Mouse (Mus musculus) kidney, embryonic 14.5 days (tissue): ENCODE results near the gene Gm765. TPM values are rescaled to one million over a fixed set of nuclear protein-coding genes. Genes with fewer than 3 reads are reported as not detected.

ENCODE experiments used
- ATAC-seq: fragments of 200-750 bp; cut with Nextera tagmentation; 2 replicates; pipeline ENCODE4 v1.8.0; 2017; ENCODE audit warnings: moderate number of reproducible peaks, mild to moderate bottlenecking, moderate TSS enrichment, moderate library complexity; ENCODE audit not compliant: low FRiP score, low TSS enrichment
- H3K27ac ChIP-seq: fragments of 300-500 bp; sonication (generic); 2 replicates; pipeline ENCODE4 v1.5.1; 2014; ENCODE audit warnings: low read depth, mild to moderate bottlenecking, low read length, moderate library complexity, mixed read lengths
- H3K27me3 ChIP-seq: fragments of 300-500 bp; sonication (generic); 2 replicates; pipeline ENCODE4 v1.6.1; 2014; ENCODE audit warnings: mild to moderate bottlenecking, low read length; ENCODE audit not compliant: control insufficient read depth, insufficient read depth
- H3K36me3 ChIP-seq: fragments of 300-500 bp; sonication (generic); 2 replicates; pipeline ENCODE4 v1.6.1; 2014; ENCODE audit warnings: low read length, mixed read lengths; ENCODE audit not compliant: control insufficient read depth, insufficient read depth
- H3K4me1 ChIP-seq: fragments of 300-500 bp; sonication (generic); 2 replicates; pipeline ENCODE4 v1.6.1; 2014; ENCODE audit warnings: low read length, mixed read lengths; ENCODE audit not compliant: control insufficient read depth, insufficient read depth
- H3K4me2 ChIP-seq: fragments of 300-500 bp; sonication (generic); replicated peaks from 2 replicates; pipeline ENCODE4 v1.6.1; 2014; ENCODE audit warnings: low read depth, mild to moderate bottlenecking, low read length
- H3K4me3 ChIP-seq: fragments of 300-500 bp; sonication (generic); 2 replicates; pipeline ENCODE4 v1.5.1; 2014; ENCODE audit warnings: mild to moderate bottlenecking, low read length
- H3K9ac ChIP-seq: fragments of 300-500 bp; sonication (generic); 2 replicates; pipeline ENCODE4 v1.6.1; 2014; ENCODE audit warnings: low read depth, mild to moderate bottlenecking, low read length, moderate library complexity
- H3K9me3 ChIP-seq: fragments of 300-500 bp; sonication (generic); 2 replicates; pipeline ENCODE4 v1.6.1; 2016; ENCODE audit warnings: low read length; ENCODE audit not compliant: control insufficient read depth
- WGBS: fragments of 180-500 bp; shearing (Covaris S2); extraction: QIAGEN DNeasy Blood & Tissue Kit; methylation state at CpG from one replicate; pipeline ENCODE4 v1.1.7; 2014; 5-methylcytosine and 5-hydroxymethylcytosine counted together
- polyA plus RNA-seq: library from polyadenylated mRNA; unstranded; fragments of >200 nt; fragmentation: Nextera tagmentation; extraction: Ambion mirVana; gene quantifications from 2 replicates; pipeline ENCODE4 v1.2.1, GENCODE M21; 2014

Gene Gm765
- not detected in 2 replicates for polyA plus RNA-seq

GRCm38 (mm10) chr6:98342654-98343053 is at the start of gene Gm765:
Gene Gm765, minus strand, starts transcription at chr6:98342754.
- Histone ChIP-seq H3K36me3 (no peaks in the 10 kb centered on the region), H3K9ac (no peak within 1 kb of the TSS), H3K27me3 (no peaks in the 10 kb centered on the region), H3K4me2 (no peak within 1 kb of the TSS), H3K4me1 (no peaks in the 10 kb centered on the region), H3K4me3 (no peak within 1 kb of the TSS), H3K9me3 (no peaks in the 10 kb centered on the region), H3K27ac (no peak within 1 kb of the TSS)
- no peak for ATAC-seq
- WGBS, result 76% methylated on average over 5 of the region's 5 CpGs

GRCm38 (mm10) chr6:98385487-98385886 is 42.9 kb upstream of the Gm765 start:
- 81% methylated on average over 8 of the region's 8 CpGs for WGBS

GRCm38 (mm10) chr6:98384431-98384830 is 41.9 kb upstream of the Gm765 start:
- Histone ChIP-seq H3K36me3 (no peaks in the 10 kb centered on the region), H3K4me2 (no peak overlapping the region), H3K27me3 (no peaks in the 10 kb centered on the region), H3K27ac (no peak overlapping the region), H3K4me1 (no peaks in the 10 kb centered on the region), H3K9me3 (no peaks in the 10 kb centered on the region), H3K9ac (no peak overlapping the region), H3K4me3 (no peak overlapping the region)
- WGBS, result 79% methylated on average over 8 of the region's 8 CpGs
- no peak for ATAC-seq

More at GRCm38 (mm10) chr6:98385487-98385886, 42.9 kb upstream of the Gm765 start:
- no peak for ATAC-seq
- no peak overlapping the region for H3K9ac ChIP-seq
- no peaks in the 10 kb centered on the region for H3K4me1 ChIP-seq
- no peaks in the 10 kb centered on the region for H3K27me3 ChIP-seq
- H3K9me3 ChIP-seq, result no peaks in the 10 kb centered on the region
- H3K27ac ChIP-seq, result no peak overlapping the region
- H3K36me3 ChIP-seq, result no peaks in the 10 kb centered on the region
- H3K4me2 ChIP-seq, result no peak overlapping the region
- H3K4me3 ChIP-seq, result no peak overlapping the region

GRCm38 (mm10) chr6:98383411-98383810 is 40.9 kb upstream of the Gm765 start:
- Histone ChIP-seq H3K4me1 (no peaks in the 10 kb centered on the region), H3K4me2 (no peak overlapping the region), H3K4me3 (no peak overlapping the region), H3K36me3 (no peaks in the 10 kb centered on the region), H3K27me3 (no peaks in the 10 kb centered on the region), H3K27ac (no peak overlapping the region), H3K9me3 (no peaks in the 10 kb centered on the region), H3K9ac (no peak overlapping the region)
- WGBS, result 42% methylated on average over 6 of the region's 6 CpGs
- ATAC-seq, result no peak

GRCm38 (mm10) chr6:98366199-98366598 is 23.6 kb upstream of the Gm765 start:
- no peaks in the 10 kb centered on the region for H3K9me3 ChIP-seq
- no peaks in the 10 kb centered on the region for H3K27me3 ChIP-seq
- WGBS, result 84% methylated on average over 4 of the region's 4 CpGs
- H3K36me3 ChIP-seq, result no peaks in the 10 kb centered on the region
- H3K27ac ChIP-seq, result no peak overlapping the region
- no peak overlapping the region for H3K4me2 ChIP-seq
- no peak overlapping the region for H3K9ac ChIP-seq
- H3K4me3 ChIP-seq, result no peak overlapping the region
- no peak for ATAC-seq
- H3K4me1 ChIP-seq, result no peaks in the 10 kb centered on the region

GRCm38 (mm10) chr6:98355271-98355670 is 12.7 kb upstream of the Gm765 start:
- Histone ChIP-seq H3K4me2 (no peak overlapping the region), H3K4me1 (no peaks in the 10 kb centered on the region), H3K9ac (no peak overlapping the region), H3K36me3 (no peaks in the 10 kb centered on the region), H3K4me3 (no peak overlapping the region), H3K9me3 (no peaks in the 10 kb centered on the region), H3K27ac (no peak overlapping the region), H3K27me3 (no peaks in the 10 kb centered on the region)
- no peak for ATAC-seq
- WGBS, result 78% methylated on average over 5 of the region's 5 CpGs

- WGBS, result 89% methylated on average over 3 of the region's 3 CpGs
- H3K4me1 ChIP-seq, result no peaks in the 10 kb centered on the region
- H3K4me3 ChIP-seq, result no peak overlapping the region
- ATAC-seq, result no peak
- no peak overlapping the region for H3K9ac ChIP-seq
- H3K27ac ChIP-seq, result no peak overlapping the region
- H3K9me3 ChIP-seq, result no peaks in the 10 kb centered on the region
- no peak overlapping the region for H3K4me2 ChIP-seq
- H3K27me3 ChIP-seq, result no peaks in the 10 kb centered on the region
- no peaks in the 10 kb centered on the region for H3K36me3 ChIP-seq
These were observed 10.7 kb upstream of the Gm765 start for GRCm38 (mm10) chr6:98353285-98353684.

GRCm38 (mm10) chr6:98332714-98333113 is 9.8 kb downstream of the Gm765 start:
- H3K4me1 ChIP-seq, result no peaks in the 10 kb centered on the region
- no peaks in the 10 kb centered on the region for H3K9me3 ChIP-seq
- no peak overlapping the region for H3K9ac ChIP-seq
- H3K4me3 ChIP-seq, result no peak overlapping the region
- no peak overlapping the region for H3K27ac ChIP-seq
- H3K36me3 ChIP-seq, result no peaks in the 10 kb centered on the region
- no peak for ATAC-seq
- WGBS, result 86% methylated on average over 2 of the region's 2 CpGs
- no peaks in the 10 kb centered on the region for H3K27me3 ChIP-seq
- no peak overlapping the region for H3K4me2 ChIP-seq

- H3K9me3 ChIP-seq, result peaks cover 2% of the 10 kb centered on the region; the same call in 1 of the 2 replicates
- no peak overlapping the region for H3K4me3 ChIP-seq
- H3K27me3 ChIP-seq, result no peaks in the 10 kb centered on the region
- no peak for ATAC-seq
- WGBS, result 80% methylated on average over 5 of the region's 5 CpGs
- no peaks in the 10 kb centered on the region for H3K36me3 ChIP-seq
- H3K4me1 ChIP-seq, result no peaks in the 10 kb centered on the region
- H3K27ac ChIP-seq, result no peak overlapping the region
- no peak overlapping the region for H3K9ac ChIP-seq
- H3K4me2 ChIP-seq, result no peak overlapping the region
These were observed 30.9 kb downstream of the Gm765 start for GRCm38 (mm10) chr6:98311659-98312058.
